Mouse (Mus musculus) left cerebral cortex, postnatal 25 days (tissue): ENCODE measurements around the gene Ssxa1. TPM values are rescaled to one million over a fixed set of nuclear protein-coding genes. Genes with fewer than 3 reads are reported as not detected.
"Not testable (repeated sequence)": the region's sequence is repeated elsewhere in the genome, so short reads cannot be mapped to it uniquely, and the experiment has no call there.

Experiments used
- DNase-seq, 2 experiments: peaks; one replicate each; pipeline ENCODE4 v3.0.0; 2022; ENCODE audit warnings: low spot score in 2 of 2, mixed read lengths in 1 of 2
- intact Hi-C: fragments of 180-260 bp; cut with DNase I; formaldehyde crosslinking; loops from one replicate; pipeline ENCODE4 v1.15.1; 2025
- total RNA-seq, 2 experiments: library from RNA; stranded (reverse); gene quantifications; 2 replicates each; pipeline ENCODE4 v1.2.3; 2021

Ssxa1 gene
- total RNA-seq, result not detected

DNA sequence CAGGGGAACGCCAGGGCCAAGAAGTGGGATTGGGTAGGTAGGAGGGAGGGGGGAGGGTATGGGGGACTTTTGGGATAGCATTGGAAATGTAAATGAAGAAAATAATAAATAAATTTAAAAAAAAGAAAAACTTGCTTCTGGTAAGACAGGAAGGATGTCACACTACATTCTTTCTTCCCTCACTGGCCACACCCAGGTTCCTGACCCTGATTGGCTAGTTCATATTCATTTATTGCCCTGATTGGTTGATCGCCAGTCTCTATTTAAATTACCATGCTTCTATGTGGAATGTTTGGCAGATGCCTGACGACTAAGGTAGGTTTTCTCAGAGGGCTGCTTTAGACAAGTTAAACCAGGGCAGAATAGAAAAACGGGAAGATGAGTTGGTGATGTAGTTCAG lies at the start of gene Ssxa1:
TSS of gene Ssxa1 (plus strand) at position 301 of the 400 bp plus-strand sequence.
- no peak for DNase-seq
- intact Hi-C loops, result no loop called here

DNA sequence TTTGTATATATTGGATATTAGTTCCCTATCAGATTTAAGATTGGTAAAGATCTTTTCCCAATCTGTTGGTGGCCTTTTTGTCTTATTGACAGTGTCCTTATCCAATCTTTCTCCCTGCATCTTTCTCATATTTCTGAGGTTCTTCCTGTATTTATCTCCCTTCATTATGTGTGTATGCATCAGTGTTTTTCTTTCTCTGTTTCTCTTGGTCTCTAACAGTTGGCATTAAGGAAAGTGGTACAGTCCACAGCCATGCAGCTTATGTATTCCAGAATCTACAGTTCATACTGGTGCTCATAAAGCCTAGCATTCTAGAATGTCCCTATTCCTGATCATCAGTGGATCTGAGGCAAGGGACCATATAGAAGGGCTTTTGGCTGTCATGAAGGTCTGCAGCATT lies 47.5 kb upstream of the Ssxa1 start, which contains the start of gene Spaca5:
TSS of gene Spaca5 (plus strand) at position 301 of the 400 bp plus-strand sequence.
- intact Hi-C loops, result no loop called here
- DNase-seq, result no peak

DNA sequence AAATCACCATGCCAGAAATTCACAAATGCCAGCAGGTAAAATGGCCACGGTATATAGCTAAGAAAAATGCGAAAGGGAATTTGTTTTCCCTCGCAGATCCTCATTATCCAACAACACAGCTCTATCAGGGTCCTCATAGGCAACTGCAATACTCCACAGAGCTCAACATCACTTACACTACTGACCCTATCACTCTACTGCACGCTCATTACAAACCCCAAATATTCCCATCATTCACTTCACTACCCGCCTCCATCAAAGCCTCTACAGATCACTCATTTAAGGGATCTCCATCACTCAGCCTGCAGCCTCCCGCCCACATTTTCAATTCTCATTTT lies 27.0 kb upstream of the Ssxa1 start:
- intact Hi-C loops, result no loop called here
- DNase-seq, result no peak

DNA sequence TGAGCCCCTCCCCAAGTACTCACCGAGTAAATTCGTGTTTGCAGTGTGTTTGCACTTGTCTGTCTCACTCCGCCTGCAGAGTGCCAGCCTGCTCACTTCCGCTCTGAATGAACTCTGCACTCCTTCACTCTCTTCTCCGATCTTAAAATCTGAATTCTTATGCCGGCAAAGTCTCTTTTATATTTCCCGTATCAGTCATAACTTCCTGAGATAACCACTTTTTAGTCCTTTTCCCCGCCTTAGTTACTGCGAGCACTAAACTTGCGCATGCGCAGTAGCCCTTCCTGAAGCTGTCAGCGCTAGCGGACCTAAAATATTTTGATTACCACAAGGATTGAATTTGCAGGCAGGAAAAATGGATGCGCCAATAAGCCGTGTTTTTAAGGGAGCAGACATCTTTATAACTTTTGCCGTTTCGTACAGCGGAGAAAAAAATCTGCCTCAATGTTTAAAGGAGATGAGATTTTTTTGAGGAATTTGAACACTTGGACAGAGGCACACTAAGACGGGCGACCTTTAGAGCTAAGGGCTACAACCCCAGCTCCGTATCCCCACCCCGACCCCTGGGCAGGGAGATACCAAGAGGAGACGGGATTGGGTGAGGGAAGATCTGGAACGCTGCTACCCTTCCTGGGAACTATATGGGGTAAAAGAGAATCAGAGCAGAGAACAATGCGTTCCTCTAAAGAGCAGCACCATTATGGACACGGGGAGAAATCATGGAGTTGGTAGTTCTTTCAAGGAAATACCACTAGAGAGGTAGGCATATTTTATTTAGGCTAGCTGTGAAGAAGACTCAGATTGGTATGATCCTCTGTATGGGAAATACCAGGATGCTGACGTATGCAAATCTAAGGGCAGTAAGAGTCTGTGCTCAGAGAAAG lies 26.4 kb upstream of the Ssxa1 start, which contains the start of gene Zfp300:
TSS of gene Zfp300 (minus strand) at position 545 of the 884 bp plus-strand sequence.
- intact Hi-C loops, result no loop called here
- DNase-seq, result peak; percentile 67 to 84

DNA sequence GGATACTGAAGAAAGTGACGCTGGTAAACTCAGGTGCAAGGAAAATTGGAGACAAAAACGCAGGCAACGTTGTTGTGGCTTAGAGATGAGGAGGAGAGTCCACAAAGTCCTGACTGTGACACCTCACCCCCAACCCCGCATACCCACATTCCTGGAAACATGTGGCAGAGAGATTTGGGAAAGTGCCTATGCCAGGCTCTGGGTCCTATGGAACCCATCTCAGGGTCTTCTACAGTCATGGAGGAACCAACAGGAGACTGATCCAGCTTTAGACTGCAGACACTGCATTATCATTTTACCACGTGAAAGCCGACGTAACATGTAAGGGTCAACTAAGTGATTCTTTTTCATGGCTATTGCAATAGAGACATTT lies 25.8 kb upstream of the Ssxa1 start:
- no peak for DNase-seq
- intact Hi-C loops, result no loop called here

DNA sequence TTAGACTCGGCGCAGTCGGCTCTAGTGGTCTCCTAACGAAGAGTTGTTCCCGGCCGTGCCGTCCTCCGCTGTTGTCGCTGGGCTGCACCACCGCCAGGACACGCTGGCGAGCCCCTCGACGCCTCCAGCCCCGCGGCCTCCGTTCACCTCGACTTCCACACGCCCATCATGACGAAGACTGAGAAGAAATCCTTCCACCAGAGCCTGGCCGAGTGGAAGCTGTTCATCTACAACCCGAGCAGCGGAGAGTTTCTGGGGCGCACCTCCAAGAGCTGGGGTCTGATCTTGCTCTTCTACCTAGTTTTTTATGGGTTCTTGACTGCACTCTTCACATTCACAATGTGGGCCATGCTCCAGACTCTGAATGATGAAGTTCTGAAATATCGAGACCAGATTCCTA lies 31.1 kb downstream of the Ssxa1 start:
- DNase-seq, intact Hi-C loops: not testable (repeated sequence)

Other genes with a start within 250 kb of the Ssxa1 start
- gene Timp1, start 245.7 kb upstream of the Ssxa1 start, total RNA-seq, result under 1 TPM; 0.55 to 0.60 TPM
- 100 to 1,000 TPM; 552 to 567 TPM for gene Syn1, start 194.8 kb upstream of the Ssxa1 start, total RNA-seq
- gene Cfp, start 184.3 kb upstream of the Ssxa1 start, total RNA-seq, result 10 to 100 TPM; 10.3 to 15.0 TPM
- 10 to 100 TPM; 54.5 to 59.2 TPM for gene Elk1, start 165.2 kb upstream of the Ssxa1 start, total RNA-seq
- 10 to 100 TPM; 11.9 to 13.3 TPM for gene Uxt, start 153.8 kb upstream of the Ssxa1 start, total RNA-seq
- gene Zfp182, start 53.5 kb upstream of the Ssxa1 start, total RNA-seq, result 10 to 100 TPM in 1 of 2 experiments, 1 to 10 TPM in 1; 9.0 to 10.5 TPM
- gene Spaca5, start 47.4 kb upstream of the Ssxa1 start, total RNA-seq, result not detected
- gene Zfp300, start 26.3 kb upstream of the Ssxa1 start, total RNA-seq, result 1 to 10 TPM; 3.5 to 3.6 TPM
- not detected for gene Gm21876, start 59.8 kb downstream of the Ssxa1 start, total RNA-seq